Comparison of ENCODE assay signal across 8 mouse cellular contexts in the genomic region with DNA sequence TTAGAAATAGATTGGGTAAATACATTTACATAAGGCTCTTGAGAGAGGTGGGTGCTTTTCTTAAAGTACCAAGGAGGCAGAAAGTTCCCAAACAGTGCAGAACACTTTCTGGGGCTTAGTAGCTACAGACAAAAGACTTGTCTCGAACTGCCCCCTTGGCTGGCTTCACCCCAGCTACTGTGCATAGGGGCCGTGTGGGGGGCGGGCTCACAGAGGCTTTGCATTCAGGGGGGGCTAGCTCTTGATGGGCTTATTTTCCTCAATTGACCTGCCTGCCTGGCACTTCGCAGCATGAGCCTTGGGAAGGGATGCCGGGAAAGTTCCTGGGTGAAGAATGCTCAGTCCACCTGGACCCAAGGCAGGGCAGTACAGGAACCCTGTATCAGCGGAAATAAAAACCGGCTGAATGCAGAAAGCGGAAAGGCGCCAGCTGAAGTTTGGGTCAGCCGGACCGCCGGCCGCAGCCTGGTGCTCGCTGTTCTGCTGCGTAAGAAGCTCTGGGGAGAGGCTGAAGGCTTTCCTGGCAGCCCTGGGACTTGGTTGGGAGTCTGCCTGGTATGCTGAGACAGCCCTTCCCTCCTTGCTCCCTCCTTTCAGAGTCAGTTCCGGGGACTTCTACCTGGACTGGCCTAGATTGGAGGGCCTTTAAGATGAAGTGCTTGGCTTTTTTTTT.
DNase-seq lines count a peak whose midpoint lies in the region; ATAC-seq lines count a peak whose summit lies in the region.

No protein-coding gene starts in this region.

- H3K27ac ChIP-seq in limb, embryonic 11.5 days (replicated peaks; ENCODE audit: low read depth, low read length), result no peak overlapping the region
- no peak overlapping the region for H3K27ac ChIP-seq in intestine, embryonic 15.5 days

- peaks cover 10% of the 10 kb centered on the region for H3K4me1 ChIP-seq in limb, embryonic 11.5 days (ENCODE audit: control insufficient read depth, insufficient read depth, low read length)
- 0 out of 2 replicates have a peak, but pooled peaks cover 5% of the 10 kb centered on the region for H3K4me1 ChIP-seq in intestine, embryonic 15.5 days (replicated peaks)

- H3K9me3 ChIP-seq in limb, embryonic 11.5 days (ENCODE audit: control insufficient read depth, low read length), result no peaks in the 10 kb centered on the region
- H3K9me3 ChIP-seq in intestine, embryonic 15.5 days, result no peaks in the 10 kb centered on the region; the same call in 1 of the 2 replicates

- DNase-seq in adrenal gland, postnatal 10 days, result peak; percentile 33
- DNase-seq in adrenal gland, postnatal 4 days (ENCODE audit: low spot score in 2 of 2), result no peak
- peak; percentile 20 for DNase-seq in cerebellum, adult 8-10 months
- DNase-seq in gastrocnemius, adult 8-10 months (ENCODE audit: low spot score in 2 of 2), result peak; percentile 32 to 53
- peak; percentile 33 for DNase-seq in limb, embryonic 11.5 days (ENCODE audit: low spot score)
- DNase-seq in spleen, adult 12 weeks (ENCODE audit: low spot score), result no peak
- no peak for DNase-seq in T-cell, adult 2 months (ENCODE audit: low spot score)

- WGBS in limb, embryonic 11.5 days, result 47% methylated on average over 16 of the region's 16 CpGs
- 54% methylated on average over 16 of the region's 16 CpGs for WGBS in intestine, embryonic 15.5 days

- H3K9ac ChIP-seq in limb, embryonic 11.5 days (ENCODE audit: low read length), result no peak overlapping the region; the same call in 1 of the 2 replicates
- H3K9ac ChIP-seq in intestine, embryonic 15.5 days, result no peak overlapping the region

- H3K4me3 ChIP-seq in limb, embryonic 11.5 days (ENCODE audit: low read depth, low read length), result no peak overlapping the region
- no peak overlapping the region for H3K4me3 ChIP-seq in intestine, embryonic 15.5 days (replicated peaks)

- no peak for ATAC-seq in limb, embryonic 11.5 days (ENCODE audit: insufficient number of reproducible peaks, low FRiP score, low TSS enrichment, low read depth)
- no peak for ATAC-seq in intestine, embryonic 15.5 days

- H3K27me3 ChIP-seq in limb, embryonic 11.5 days (ENCODE audit: control insufficient read depth, insufficient read depth, low read length), result no peaks in the 10 kb centered on the region
- no peaks in the 10 kb centered on the region for H3K27me3 ChIP-seq in intestine, embryonic 15.5 days (replicated peaks)

- no peaks in the 10 kb centered on the region for H3K36me3 ChIP-seq in limb, embryonic 11.5 days (ENCODE audit: control insufficient read depth, insufficient read depth, low read length)
- H3K36me3 ChIP-seq in intestine, embryonic 15.5 days, result no peaks in the 10 kb centered on the region; the same call in 1 of the 2 replicates

- peak overlapping the region; percentile 11; the same call in 1 of the 2 replicates for H3K4me2 ChIP-seq in limb, embryonic 11.5 days (ENCODE audit: low read depth, severe bottlenecking)
- no peak overlapping the region for H3K4me2 ChIP-seq in intestine, embryonic 15.5 days (replicated peaks)

Comparison
In these comparisons a context has a peak if more than half of its experiments do, and no peak if none do; other contexts are left out.
1. DNase-seq: peak in adrenal gland, postnatal 10 days (single experiment), cerebellum, adult 8-10 months (single experiment), gastrocnemius, adult 8-10 months (2 of 2) and limb, embryonic 11.5 days (single experiment); none in adrenal gland, postnatal 4 days (0 of 2), spleen, adult 12 weeks (single experiment) and T-cell, adult 2 months (single experiment).